Mouse (Mus musculus) embryonic fibroblast, embryonic 13.5 days (primary cell): Measurements from ENCODE around the gene Tmem127. TPM values are rescaled to one million over a fixed set of nuclear protein-coding genes. Genes with fewer than 3 reads are reported as not detected.
A peak's percentile ranks its signal among the peaks of the same experiment; 100 is the strongest.
"Not testable (repeated sequence)": the region's sequence is repeated elsewhere in the genome, so short reads cannot be mapped to it uniquely, and the experiment has no call there.

Experiments
- H3K27ac ChIP-seq: 2 replicates; pipeline ENCODE4 v1.5.1; 2012; ENCODE audit warnings: low read length, control low read depth, inconsistent platforms; ENCODE audit not compliant: insufficient read depth
- H3K4me1 ChIP-seq: 2 replicates; pipeline ENCODE4 v1.6.1; 2011; ENCODE audit warnings: low read length; ENCODE audit not compliant: control insufficient read depth, insufficient read depth
- H3K4me3 ChIP-seq: 2 replicates; pipeline ENCODE4 v1.5.1; 2011; ENCODE audit warnings: mild to moderate bottlenecking, control low read depth, low read length; ENCODE audit not compliant: insufficient read depth
- CTCF ChIP-seq: IDR thresholded peaks from 2 replicates; pipeline ENCODE4 v1.5.1; 2011; ENCODE audit warnings: mild to moderate bottlenecking, control low read depth, low read length, moderate library complexity, borderline replicate concordance; ENCODE audit not compliant: insufficient read depth
- POLR2A ChIP-seq: IDR thresholded peaks from 2 replicates; pipeline ENCODE4 v1.6.1; 2011; ENCODE audit warnings: low read depth, mild to moderate bottlenecking, control low read depth, low read length, moderate library complexity
- polyA plus RNA-seq: library from polyadenylated mRNA; stranded (reverse); fragments of >200 nt; gene quantifications from 2 replicates; pipeline ENCODE4 v1.2.4, GENCODE M21; 2011; ENCODE audit warnings: low read depth; ENCODE audit not compliant: missing spikeins, insufficient read length

Gene Tmem127
- polyA plus RNA-seq, 1 experiment = 59.2 TPM

DNA sequence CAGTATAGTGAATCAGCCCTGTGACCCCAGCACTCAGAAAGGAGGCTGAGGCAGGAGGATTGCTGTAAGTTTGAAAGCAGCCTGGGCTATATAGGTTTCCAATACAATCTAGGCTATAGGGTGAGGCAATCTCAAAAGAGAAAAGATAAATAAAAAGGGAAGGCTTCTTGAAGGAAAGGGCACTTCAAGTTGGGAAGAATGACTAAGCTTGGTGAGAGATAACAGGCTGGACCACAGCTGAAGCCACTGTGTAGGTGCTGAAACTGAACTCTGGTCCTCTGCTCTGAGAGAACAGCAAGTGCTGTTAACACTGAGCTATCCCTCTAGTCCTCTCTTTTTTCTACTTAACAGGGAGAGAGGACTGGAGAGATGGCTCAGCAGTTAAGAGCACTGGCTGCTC, 14.8 kb downstream of the Tmem127 start:
- no peak for TF ChIP-seq CTCF
- TF ChIP-seq POLR2A = no peak
- H3K4me3 ChIP-seq = no peak overlapping the region
- H3K4me1 ChIP-seq = no peaks in the 10 kb centered on the region
- H3K27ac ChIP-seq = no peak overlapping the region

DNA sequence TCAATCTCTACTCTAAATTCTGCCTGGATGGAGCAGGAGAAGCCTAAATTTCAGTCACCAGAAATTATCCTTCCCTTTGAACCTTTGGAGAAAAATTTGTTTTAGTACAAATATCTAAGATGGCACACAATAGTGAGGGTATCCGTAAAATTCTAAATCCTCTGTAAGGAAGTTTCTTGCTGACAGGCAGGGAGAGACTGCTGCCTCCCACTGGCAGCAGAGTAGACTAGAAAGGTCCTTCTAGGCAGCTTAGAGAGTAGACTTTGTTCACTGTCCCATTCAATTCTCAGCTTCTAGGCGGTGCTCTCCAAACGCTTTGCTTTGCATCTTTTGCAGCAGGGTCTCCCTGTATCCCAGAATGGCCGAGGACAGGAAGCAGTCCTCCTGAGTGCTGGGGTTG, 20.1 kb downstream of the Tmem127 start:
- no peak for TF ChIP-seq CTCF
- TF ChIP-seq POLR2A = no peak
- no peak overlapping the region for H3K27ac ChIP-seq
- H3K4me1 ChIP-seq = no peaks in the 10 kb centered on the region
- no peak overlapping the region for H3K4me3 ChIP-seq

DNA sequence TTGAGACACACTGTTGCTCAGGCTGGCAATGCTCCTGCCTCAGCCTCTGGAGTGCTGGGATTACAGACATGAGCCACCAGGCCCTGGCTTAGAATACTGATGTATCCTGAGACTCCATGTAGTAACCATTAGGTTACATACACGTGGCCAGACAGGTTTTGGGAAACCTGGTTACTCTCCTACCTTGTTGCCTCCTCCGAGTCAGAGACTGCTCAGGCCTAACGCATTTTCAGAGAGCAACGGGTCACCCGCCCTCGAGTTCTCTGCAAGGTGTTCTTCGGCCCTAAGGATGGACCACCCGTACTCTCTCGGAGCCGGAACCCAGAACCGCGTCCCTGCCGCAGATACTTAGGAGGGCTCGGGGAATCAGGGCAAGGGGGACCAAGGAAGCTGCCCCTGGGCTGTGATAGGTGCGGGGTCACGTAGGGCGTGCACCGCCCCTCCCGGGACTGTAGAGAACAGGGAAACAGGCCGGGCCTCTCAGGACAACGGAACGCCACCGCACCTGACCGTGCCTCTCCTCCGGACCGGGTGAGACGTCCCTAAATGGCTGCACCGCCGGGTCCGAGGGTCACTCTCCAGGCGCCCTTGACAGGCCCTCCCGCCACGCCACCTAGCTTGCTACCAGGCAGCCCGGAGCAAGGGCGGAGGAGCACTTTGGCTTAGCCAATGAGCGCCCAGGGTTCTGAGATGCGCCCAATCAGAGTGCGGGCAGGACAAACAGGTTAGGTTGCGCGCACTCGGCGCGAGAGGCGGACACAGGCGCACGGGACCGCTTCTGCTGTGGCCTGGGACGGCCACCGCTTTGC, 22.0 kb downstream of the Tmem127 start, which contains the start of gene Stard7:
TSS of gene Stard7 (plus strand) at position 728 of the 809 bp plus-strand sequence.
- Histone ChIP-seq H3K4me3 (peak within 1 kb of the TSS; percentile 98), H3K27ac (peak within 1 kb of the TSS; percentile 63), H3K4me1 (no peaks in the 10 kb centered on the region)
- TF ChIP-seq POLR2A (peak; percentile 57), CTCF (no peak)

DNA sequence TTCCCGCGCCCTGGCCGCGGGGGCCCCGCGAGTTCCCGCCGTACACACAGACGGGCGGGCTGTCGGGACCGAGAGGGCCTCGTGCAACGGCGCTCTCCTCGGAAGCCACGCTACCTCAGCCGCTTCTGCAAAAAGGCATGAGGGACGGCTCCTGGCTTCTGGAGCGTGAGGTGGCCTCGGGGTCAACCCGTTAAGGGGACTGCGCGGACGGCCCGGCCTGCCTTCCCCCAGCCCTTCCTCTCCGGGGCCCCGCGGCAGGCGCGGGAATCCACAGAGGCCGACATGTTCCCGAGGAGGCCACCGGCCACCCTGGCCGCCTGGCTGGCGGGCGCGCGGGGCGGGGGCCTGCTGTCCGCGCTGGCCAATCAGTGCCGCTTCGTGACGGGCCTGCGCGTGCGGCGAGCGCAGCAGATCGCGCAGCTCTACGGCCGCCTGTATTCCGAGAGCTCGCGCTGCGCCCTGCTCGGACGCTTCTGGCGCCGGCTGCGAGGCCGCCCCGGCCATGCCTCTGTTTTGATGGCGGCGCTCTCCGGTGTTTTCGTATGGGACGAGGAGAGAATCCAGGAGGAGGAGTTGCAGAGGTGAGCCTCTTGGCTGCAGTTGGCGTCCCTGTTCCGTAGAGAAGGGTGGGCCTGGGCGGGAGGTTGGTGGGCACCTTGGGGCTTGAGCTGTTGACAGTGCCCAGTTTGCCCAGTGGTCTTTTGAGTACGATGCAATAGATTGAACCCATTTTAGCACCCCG, 22.8 kb downstream of the Tmem127 start:
- H3K4me1 ChIP-seq = no peaks in the 10 kb centered on the region

DNA sequence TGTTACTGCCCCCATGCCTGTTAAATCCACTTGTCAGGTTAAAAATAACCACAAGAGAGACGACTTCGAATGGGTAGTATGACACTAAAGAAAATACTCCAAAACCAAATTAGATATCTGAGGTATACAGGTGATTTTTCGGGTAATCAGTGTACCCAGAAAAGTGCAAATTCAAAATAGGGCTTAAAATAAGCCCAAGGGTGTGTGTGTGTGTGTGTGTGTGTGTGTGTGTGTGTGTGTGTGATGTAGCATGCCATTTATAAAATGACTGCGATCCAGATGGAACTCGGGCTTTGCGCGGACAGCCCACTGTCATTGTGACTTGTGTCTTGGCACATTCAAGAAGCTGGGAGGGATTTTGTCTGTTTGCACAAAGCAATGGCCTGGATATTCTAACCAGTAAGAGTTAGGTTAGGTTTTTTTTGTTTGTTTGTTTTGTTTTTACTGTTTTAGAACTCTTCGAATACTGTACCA, 23.4 kb downstream of the Tmem127 start:
- H3K27ac ChIP-seq = no peak overlapping the region
- H3K4me3 ChIP-seq = peak overlapping the region; percentile 98
- TF ChIP-seq POLR2A (no peak), CTCF (no peak)
- no peaks in the 10 kb centered on the region for H3K4me1 ChIP-seq

More for the DNA sequence above, 22.8 kb downstream of the Tmem127 start:
- Histone ChIP-seq H3K27ac (peak overlapping the region; percentile 63), H3K4me3 (peak overlapping the region; percentile 98)
- TF ChIP-seq POLR2A (peak; percentile 52), CTCF (no peak)

DNA sequence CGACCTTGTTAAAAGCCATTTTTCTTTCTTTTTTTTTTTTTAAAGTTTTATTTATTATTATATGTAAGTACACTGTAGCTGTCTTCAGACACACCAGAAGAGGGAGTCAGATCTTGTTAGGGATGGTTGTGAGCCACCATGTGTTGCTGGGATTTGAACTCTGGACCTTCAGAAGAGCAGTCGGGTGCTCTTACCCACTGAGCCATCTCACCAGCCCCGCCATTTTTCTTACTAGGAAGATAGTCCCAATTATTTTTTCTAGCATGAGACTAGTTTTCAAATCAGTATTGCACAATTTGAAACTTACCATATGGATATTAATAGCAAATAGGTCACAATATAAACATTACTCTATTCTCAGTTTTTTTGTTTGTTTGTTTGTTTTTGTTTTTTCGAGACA, 24.3 kb downstream of the Tmem127 start:
- H3K4me3 ChIP-seq, H3K4me1 ChIP-seq, H3K27ac ChIP-seq: not testable (repeated sequence)

DNA sequence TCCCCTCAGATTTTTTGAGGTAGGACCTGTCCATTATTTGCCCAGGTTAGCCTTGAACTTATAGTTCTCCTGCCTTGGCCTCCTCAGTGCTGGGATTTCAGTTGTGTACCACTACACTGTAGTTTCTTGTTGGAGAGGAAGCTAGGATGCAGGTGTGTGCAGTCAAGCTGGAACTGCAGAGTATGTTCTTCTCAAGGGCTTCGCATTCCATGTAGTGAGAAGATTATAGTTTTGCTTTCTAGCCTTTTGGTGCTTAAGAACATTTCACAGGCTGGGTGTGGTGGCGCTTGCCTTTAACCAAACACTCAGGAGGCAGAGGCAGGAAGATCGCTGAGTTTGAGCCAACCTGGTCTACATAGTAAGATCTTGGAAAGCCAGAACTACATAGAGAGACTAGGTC, 25.1 kb downstream of the Tmem127 start:
- H3K4me1 ChIP-seq = no peaks in the 10 kb centered on the region
- TF ChIP-seq CTCF = no peak
- TF ChIP-seq POLR2A = no peak
- H3K4me3 ChIP-seq = no peak overlapping the region
- H3K27ac ChIP-seq = no peak overlapping the region

DNA sequence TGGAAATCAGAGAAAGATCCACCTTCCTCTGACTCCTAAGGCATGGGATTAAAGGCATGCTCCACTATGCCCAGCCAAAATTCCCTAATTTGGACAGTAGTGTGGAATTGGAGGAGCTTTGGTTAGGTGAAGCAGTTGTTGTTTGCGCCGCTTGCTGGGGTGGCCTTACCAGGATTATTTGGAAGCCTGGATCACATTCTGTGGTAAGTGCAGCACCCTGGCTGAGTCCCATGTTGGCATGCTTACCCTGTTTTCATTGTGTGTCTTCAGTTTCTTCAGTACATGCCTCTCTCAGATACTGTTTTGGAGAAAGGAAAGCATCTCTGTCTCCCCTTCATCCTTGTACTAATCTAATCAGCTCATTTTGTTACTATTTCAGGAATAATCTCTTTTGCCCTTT, 26.9 kb downstream of the Tmem127 start:
- TF ChIP-seq CTCF (no peak), POLR2A (no peak)
- H3K4me3 ChIP-seq = no peak overlapping the region

DNA sequence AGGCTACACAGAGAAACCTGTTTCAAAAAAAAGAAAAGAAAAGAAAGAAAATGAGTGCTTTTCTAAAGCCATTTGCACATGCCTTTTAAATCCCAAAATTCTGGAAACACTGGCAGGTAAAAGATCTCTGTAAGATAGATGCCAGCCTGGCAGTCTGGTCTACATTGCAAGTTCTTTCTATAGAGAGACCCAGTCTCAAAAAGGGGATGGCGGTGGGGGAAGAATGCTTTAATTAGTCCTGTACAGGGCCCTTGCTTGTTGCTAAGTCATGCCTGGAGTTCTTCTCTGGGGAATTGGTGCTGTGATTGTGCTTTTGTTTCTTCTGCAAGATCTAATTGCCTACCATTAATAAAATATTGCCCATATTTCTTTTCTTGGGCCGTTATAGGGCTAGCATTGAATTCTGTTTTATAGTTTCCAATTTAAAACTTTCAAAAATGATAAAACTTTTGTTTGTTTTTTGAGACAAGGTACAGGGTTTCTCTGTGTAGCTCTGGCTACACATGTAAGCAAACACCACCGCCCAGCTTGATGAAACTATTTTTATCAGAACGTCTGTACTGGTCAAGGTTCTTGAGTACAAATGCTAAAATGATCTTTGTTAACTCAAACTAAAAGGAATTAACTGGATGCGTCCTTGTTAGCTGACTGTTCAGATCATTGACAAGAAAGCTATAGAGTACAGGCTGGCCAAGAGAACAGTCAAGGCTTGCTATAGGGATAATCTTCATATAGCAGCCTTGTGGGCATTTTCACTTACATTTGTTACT, 28.0 kb downstream of the Tmem127 start:
- Histone ChIP-seq H3K27ac (no peak overlapping the region), H3K4me3 (no peak overlapping the region), H3K4me1 (no peaks in the 10 kb centered on the region)
- TF ChIP-seq CTCF (no peak), POLR2A (no peak)

More for the DNA sequence above, 26.9 kb downstream of the Tmem127 start:
- Histone ChIP-seq H3K27ac (no peak overlapping the region), H3K4me1 (no peaks in the 10 kb centered on the region)
